Mouse (Mus musculus): ENCODE data around the gene Gm8332. TPM values are rescaled to one million over a fixed set of nuclear protein-coding genes. Genes with fewer than 3 reads are reported as not detected.
"Not testable (repeated sequence)": the region's sequence is repeated elsewhere in the genome, so short reads cannot be mapped to it uniquely, and the experiment has no call there.

Gm8332 gene
- not detected in 2 replicates for polyA plus RNA-seq (2016; fragmentation: Nextera tagmentation; extraction: Ambion mirVana)

DNA sequence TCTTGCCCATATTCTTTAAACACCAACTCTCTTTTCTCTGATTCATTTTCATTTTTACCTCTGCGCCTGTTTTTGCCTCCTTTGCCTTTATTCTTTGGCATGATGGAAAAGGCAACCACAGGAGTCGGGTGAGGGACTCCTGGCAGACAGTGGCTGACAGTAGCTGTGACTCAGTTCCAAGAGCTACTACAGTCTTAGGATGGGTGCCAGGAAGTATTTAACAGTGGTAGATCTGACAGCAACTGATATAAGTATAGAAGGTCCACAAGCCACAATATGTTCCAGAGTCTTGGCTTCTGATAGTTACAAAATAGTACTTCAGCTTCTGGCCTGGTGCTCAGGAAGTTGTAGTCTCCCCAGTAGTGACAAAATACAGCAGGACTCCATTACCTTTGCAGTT lies at the start of gene Gm8332:
Gm8332 (minus strand) TSS at position 101 of the 400 bp plus-strand sequence.
- H3K4me3 ChIP-seq; H3K36me3 ChIP-seq; H3K27ac ChIP-seq; H3K4me2 ChIP-seq; H3K4me1 ChIP-seq; H3K27me3 ChIP-seq (replicated peaks); ATAC-seq; H3K9me3 ChIP-seq (replicated peaks); H3K9ac ChIP-seq: not testable (repeated sequence)
- 43% methylated on average over 2 of the region's 2 CpGs for WGBS (ENCODE audit: insufficient replicate concordance)

DNA sequence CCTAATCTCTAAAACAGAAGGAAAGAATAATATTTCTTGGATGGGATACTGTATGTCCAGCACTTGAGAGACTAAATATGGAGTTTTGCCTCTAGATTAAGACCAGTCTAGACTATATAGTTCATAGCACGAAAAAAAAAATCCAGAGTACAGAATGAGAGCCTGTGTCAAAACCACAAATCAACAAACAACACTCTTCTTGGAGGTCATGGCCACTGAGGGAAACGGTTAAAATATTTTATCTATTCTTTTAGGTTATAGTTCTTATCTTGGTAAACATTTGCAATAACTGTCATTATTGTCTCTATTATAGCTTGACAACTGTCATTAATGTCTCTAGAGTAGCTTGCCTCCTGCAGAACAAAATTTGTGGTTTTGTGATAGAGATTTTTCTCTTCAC lies 47.3 kb upstream of the Gm8332 start:
- not testable (repeated sequence) for H3K9ac ChIP-seq; H3K4me1 ChIP-seq; H3K27ac ChIP-seq; H3K9me3 ChIP-seq (replicated peaks); H3K27me3 ChIP-seq (replicated peaks); H3K36me3 ChIP-seq; H3K4me3 ChIP-seq; H3K4me2 ChIP-seq; ATAC-seq
- 23% methylated on average over 2 of the region's 2 CpGs for WGBS (ENCODE audit: insufficient replicate concordance)

DNA sequence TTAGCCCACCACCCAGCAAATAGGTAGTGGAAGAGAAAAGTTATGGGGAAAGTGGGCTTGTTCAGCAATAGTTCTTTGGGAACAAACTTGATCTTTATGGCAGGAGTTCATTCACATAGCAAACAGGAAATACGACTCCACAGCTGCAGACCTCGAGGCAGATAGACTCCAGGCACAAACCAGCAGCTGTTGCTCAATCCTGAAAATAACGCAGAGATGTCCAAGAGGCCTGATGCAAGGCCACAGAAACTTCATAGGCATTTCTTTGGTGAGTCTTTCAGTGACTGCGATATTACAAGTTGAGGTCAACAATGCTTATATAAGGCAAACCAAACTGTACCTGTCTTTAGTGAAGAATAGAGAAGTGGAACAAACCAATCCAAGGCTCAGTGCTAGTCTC lies 43.2 kb upstream of the Gm8332 start:
- not testable (repeated sequence) for H3K27ac ChIP-seq; H3K4me3 ChIP-seq; H3K9me3 ChIP-seq (replicated peaks); H3K4me1 ChIP-seq; H3K36me3 ChIP-seq; H3K9ac ChIP-seq; H3K4me2 ChIP-seq; H3K27me3 ChIP-seq (replicated peaks); ATAC-seq
- 45% methylated on average over 4 of the region's 4 CpGs for WGBS (ENCODE audit: insufficient replicate concordance)

DNA sequence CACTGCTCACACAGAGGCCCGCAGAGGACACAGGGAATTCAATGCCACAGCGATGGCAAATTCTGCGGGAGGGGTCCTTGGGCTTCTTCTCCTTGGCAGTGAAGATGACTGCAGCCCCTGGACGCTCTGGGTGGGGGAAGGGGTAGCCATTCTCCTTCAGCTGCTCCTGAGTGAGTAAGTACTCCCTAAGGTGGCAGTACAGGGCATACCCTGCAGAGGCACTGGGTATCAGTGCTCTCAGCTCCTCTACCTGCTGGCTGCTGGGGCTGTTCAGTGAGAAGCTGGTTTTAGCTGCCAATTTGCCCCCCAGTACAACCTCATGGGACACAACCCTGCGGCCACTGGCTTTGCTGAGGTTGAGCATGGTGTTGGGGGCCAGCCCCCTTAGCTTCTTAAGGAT lies 35.3 kb upstream of the Gm8332 start:
- H3K4me2 ChIP-seq; H3K27ac ChIP-seq; H3K36me3 ChIP-seq; H3K4me3 ChIP-seq; H3K9ac ChIP-seq; H3K27me3 ChIP-seq (replicated peaks); H3K4me1 ChIP-seq; H3K9me3 ChIP-seq (replicated peaks): not testable (repeated sequence)
- ATAC-seq = peak; percentile 32; the same call in 1 of the 2 replicates
- 77% methylated on average over 5 of the region's 5 CpGs for WGBS (ENCODE audit: insufficient replicate concordance)

DNA sequence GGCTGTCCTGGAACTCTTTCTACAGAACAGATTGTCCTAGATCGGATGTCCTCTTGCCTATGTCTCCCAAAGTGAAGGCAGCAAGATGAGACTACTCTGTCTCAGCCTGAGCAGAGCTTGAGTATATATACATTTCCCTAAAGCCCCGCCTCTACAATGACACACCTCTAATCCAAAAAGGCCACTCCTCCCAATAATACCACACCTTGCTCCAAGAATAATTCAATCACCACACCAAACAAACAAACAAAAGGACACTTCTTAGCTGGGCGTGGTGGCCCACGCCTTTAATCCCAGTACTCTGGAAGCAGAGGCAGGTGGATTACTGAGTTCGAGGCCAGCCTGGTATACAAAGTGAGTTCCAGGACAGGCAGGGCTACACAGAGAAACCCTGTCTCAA lies 24.5 kb upstream of the Gm8332 start, which contains the start of gene Gm5662:
Gm5662 (minus strand) TSS at position 101 of the 400 bp plus-strand sequence.
- H3K4me1 ChIP-seq; H3K27me3 ChIP-seq (replicated peaks); H3K9me3 ChIP-seq (replicated peaks); H3K4me2 ChIP-seq; H3K27ac ChIP-seq; H3K36me3 ChIP-seq; H3K4me3 ChIP-seq; ATAC-seq; H3K9ac ChIP-seq: not testable (repeated sequence)
- WGBS (ENCODE audit: insufficient replicate concordance) = 64% methylated on average over 5 of the region's 5 CpGs

DNA sequence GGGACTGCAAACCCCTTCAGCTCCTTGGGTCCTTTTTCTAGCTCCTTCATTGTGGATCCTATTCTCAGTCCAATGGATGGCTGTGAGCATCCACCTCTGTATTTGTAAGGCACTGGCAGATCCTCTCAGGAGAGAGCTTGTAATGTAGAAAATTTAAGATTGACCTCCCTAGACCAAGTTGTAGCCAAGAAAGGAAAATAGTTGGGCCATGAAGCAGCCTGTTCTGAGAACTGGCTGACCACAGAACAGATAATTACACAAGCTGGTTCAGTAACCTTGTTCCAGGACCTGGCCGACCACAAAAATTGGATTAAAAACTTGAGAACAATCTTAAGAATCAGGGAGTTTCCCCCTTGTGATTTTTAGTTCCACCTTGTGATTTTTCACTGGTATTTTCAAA lies 7.3 kb upstream of the Gm8332 start:
- no peak overlapping the region for H3K27ac ChIP-seq
- no peaks in the 10 kb centered on the region for H3K27me3 ChIP-seq (replicated peaks)
- H3K4me1 ChIP-seq = no peaks in the 10 kb centered on the region
- ATAC-seq = no peak
- H3K36me3 ChIP-seq = no peaks in the 10 kb centered on the region
- no peak overlapping the region for H3K4me3 ChIP-seq
- H3K4me2 ChIP-seq = no peak overlapping the region
- no peak overlapping the region for H3K9ac ChIP-seq
- 0 out of 2 replicates have a peak, but pooled peaks cover 9% of the 10 kb centered on the region for H3K9me3 ChIP-seq (replicated peaks)
- 27% methylated on average over 1 of the region's 1 CpGs for WGBS (ENCODE audit: insufficient replicate concordance)

DNA sequence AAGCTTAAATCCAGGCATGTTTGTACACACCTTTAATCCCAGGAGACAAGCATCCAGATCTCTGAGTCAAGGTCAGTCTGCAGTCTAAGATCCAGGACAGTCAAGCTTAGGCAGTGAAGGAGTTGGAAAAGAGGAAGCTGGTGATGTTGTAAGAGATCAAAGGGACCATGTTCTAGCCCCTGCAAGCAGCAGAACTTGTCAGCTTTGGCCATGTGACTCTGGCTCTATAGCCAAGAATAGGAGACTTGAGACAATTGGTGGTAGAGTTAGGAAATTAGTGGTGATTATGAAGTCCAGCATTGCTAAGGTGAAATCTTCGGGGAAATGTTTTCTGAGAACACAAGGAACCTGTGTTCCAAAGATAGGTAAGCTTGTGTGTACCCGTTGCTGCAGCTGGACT lies 6.0 kb upstream of the Gm8332 start:
- H3K27ac ChIP-seq; H3K4me3 ChIP-seq; H3K4me2 ChIP-seq; H3K9ac ChIP-seq; H3K36me3 ChIP-seq; H3K9me3 ChIP-seq (replicated peaks); ATAC-seq; H3K27me3 ChIP-seq (replicated peaks); H3K4me1 ChIP-seq: not testable (repeated sequence)
- WGBS (ENCODE audit: insufficient replicate concordance) = 39% methylated on average over 2 of the region's 2 CpGs

DNA sequence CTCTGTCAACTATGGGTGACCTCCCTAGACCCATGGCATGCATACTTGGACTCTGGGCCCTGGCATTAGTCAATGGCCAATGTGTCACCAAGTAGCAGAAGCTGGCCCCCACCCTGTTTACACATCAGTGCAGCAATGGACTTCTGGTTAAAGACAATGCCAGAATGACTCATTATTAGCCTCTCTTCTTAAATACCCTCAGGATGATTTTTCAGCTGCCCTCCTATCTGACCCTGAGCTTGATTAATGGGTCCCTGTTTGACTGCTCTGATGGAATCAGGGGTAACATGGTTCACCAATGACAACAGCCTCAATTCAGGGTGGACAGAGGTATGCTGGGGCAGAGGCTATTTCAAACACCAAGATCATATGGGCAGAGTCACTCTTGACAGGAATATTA lies 4.1 kb downstream of the Gm8332 start:
- not testable (repeated sequence) for H3K4me3 ChIP-seq; ATAC-seq; H3K27ac ChIP-seq; H3K9ac ChIP-seq; H3K4me2 ChIP-seq; H3K27me3 ChIP-seq (replicated peaks); H3K4me1 ChIP-seq; H3K36me3 ChIP-seq; H3K9me3 ChIP-seq (replicated peaks)

DNA sequence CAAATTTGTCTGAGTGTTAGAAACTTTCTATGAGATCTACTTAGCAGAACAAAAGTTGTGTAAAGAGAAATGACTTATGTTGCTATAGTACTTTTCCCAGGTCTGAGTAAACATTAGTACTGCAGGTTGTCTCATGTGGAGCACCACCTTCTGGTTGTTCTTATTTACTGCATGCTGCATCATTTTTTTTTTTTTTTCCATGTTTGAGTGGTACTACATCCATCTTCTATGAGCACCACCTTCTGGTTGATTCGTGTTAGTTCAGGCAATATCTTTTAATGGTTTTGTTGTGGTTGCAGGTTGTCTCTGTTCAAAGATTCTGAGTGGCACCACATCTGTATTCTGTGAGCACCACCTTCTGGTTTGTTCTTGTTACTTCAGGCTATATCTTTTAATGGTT lies 7.0 kb downstream of the Gm8332 start:
- 45% methylated on average over 1 of the region's 1 CpGs for WGBS (ENCODE audit: insufficient replicate concordance)
- not testable (repeated sequence) for H3K27me3 ChIP-seq (replicated peaks); H3K9ac ChIP-seq; H3K4me1 ChIP-seq; H3K36me3 ChIP-seq; H3K27ac ChIP-seq; ATAC-seq; H3K4me2 ChIP-seq; H3K9me3 ChIP-seq (replicated peaks); H3K4me3 ChIP-seq

DNA sequence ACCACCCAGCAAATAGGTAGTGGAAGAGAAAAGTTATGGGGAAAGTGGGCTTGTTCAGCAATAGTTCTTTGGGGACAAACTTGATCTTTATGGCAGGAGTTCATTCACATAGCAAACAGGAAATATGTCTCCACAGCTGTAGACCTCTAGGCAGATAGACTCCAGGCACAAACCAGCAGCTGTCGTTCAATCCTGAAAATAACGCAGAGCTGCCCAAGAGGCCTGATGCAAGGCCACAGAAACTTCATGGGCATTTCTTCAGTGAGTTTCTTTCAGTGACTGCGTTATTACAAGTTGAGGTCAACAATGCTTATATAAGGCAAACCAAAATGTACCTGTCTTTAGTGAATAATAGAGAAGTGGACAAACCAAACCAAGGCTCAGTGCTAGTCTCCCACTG lies 30.5 kb downstream of the Gm8332 start:
- no peaks in the 10 kb centered on the region for H3K27me3 ChIP-seq (replicated peaks)
- no peak overlapping the region for H3K4me3 ChIP-seq
- no peaks in the 10 kb centered on the region for H3K4me1 ChIP-seq
- no peak overlapping the region for H3K4me2 ChIP-seq
- no peak overlapping the region for H3K9ac ChIP-seq
- ATAC-seq = no peak
- H3K36me3 ChIP-seq = no peaks in the 10 kb centered on the region
- peaks cover 4% of the 10 kb centered on the region; the same call in 1 of the 2 replicates for H3K9me3 ChIP-seq (replicated peaks)
- H3K27ac ChIP-seq = no peak overlapping the region
- WGBS (ENCODE audit: insufficient replicate concordance) = 77% methylated on average over 3 of the region's 3 CpGs

DNA sequence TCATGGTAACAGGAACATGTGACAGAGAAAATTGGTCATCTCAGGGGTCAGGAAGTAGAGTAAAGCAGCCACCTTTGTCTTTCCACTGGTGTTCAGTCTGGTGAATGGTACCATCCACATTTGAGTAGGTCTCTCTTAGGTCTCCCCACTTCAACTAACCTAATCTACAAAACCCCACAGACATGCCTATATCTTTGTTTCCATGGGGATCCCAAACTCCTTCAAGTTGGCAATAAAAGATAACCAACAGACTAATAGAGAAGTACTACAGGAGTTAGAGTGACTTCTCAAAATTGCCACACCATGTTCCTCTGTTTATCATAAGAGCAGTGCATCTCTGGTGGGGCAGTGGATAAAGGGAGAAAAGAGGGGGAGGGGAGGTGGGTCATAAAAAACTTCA lies 31.8 kb downstream of the Gm8332 start:
- H3K9ac ChIP-seq; ATAC-seq; H3K27me3 ChIP-seq (replicated peaks); H3K27ac ChIP-seq; H3K4me3 ChIP-seq; H3K4me1 ChIP-seq; H3K9me3 ChIP-seq (replicated peaks); H3K4me2 ChIP-seq; H3K36me3 ChIP-seq: not testable (repeated sequence)

DNA sequence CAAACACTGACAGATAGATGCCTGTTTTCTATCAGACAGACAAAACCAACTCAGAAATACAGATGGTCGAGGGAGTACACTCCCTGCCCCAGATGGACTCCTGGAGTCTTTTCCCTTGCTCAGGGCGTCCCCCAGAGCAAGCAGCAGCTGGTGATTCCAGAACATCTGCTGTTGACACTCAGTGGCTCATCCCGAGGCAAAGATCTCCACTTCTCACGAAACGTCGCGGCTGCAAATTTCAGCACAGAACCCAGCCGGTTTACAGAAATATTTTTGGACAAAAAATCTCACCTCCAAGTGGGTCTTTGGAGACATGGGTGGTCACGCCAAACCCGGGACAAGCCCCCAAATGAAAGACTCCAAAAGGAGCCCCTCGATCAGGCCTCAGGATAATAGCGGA lies 35.3 kb downstream of the Gm8332 start:
- Histone ChIP-seq H3K4me2 (no peak overlapping the region), H3K4me3 (no peak overlapping the region), H3K4me1 (no peaks in the 10 kb centered on the region), H3K27me3 (replicated peaks) (no peaks in the 10 kb centered on the region), H3K9me3 (replicated peaks) (peaks cover 4% of the 10 kb centered on the region; the same call in 1 of the 2 replicates), H3K9ac (no peak overlapping the region), H3K27ac (no peak overlapping the region), H3K36me3 (no peaks in the 10 kb centered on the region)
- ATAC-seq = no peak
- WGBS (ENCODE audit: insufficient replicate concordance) = 76% methylated on average over 12 of the region's 12 CpGs

DNA sequence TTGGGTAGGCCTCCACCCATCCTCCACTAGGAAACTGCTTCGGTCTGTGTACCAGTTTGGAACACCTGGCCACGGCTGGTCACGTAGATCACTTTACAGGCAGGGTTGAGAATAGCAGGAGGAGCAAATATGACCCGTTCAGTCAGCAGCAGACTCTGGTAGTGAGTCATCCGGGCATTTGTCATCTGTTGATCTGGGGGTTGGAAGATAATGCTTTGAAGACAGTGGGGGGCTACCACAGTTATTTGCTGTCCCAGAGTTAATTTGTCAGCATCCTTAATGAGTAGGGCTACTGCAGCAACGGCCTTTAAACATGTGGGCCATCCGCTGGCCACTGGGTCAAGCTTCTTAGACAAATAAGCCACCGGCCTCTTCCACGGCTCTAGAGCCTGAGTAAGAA lies 38.4 kb downstream of the Gm8332 start:
- not testable (repeated sequence) for H3K27ac ChIP-seq; H3K4me3 ChIP-seq; H3K36me3 ChIP-seq; H3K4me1 ChIP-seq; H3K27me3 ChIP-seq (replicated peaks); H3K9ac ChIP-seq; ATAC-seq; H3K4me2 ChIP-seq
- 68% methylated on average over 9 of the region's 9 CpGs for WGBS (ENCODE audit: insufficient replicate concordance)
- H3K9me3 ChIP-seq (replicated peaks) = peaks cover 14% of the 10 kb centered on the region; the same call in 1 of the 2 replicates

All from liver, embryonic 12.5 days (tissue).